Mouse (Mus musculus): ENCODE measurements around the gene Hes1. TPM values are rescaled to one million over a fixed set of nuclear protein-coding genes. Genes with fewer than 3 reads are reported as not detected.

Gene Hes1
- 56.8 and 57.3 TPM in 2 replicates for polyA plus RNA-seq (2014; fragmentation: Nextera tagmentation; extraction: Ambion mirVana)

DNA sequence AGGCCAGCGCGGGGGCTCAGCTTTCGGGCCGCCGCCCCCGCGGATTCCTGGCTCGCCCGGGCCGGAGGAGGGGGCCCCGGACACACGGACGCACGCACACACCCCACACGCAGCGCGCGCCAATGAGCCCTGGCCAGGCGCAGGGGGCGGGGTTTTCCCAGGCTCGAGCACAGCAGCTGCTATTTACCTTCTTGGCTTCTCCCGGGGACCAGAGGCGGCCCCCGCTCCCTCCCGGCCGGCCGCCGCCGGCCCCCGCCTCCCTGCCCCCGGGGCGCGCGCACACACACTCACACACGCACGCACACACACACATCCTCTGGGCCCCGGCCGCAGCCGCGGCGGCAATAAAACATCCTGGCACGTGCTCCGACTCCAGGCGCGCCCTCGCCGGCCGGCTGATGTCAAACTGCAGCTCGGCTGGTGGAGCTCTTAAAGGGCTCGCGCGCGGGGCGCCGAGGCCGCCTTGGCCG is at the start of gene Hes1:
Gene Hes1, plus strand, starts transcription at position 401 of the 470 bp plus-strand sequence.
- Histone ChIP-seq H3K27me3 (ENCODE audit: control insufficient read depth, insufficient read depth, low read length) (peaks cover 32% of the 10 kb centered on the region), H3K4me2 (ENCODE audit: low read depth) (peak within 1 kb of the TSS; percentile 80), H3K36me3 (ENCODE audit: control insufficient read depth, insufficient read depth, low read length) (no peaks in the 10 kb centered on the region), H3K27ac (ENCODE audit: low read depth, low read length) (peak within 1 kb of the TSS; percentile 85), H3K4me3 (ENCODE audit: low read depth, low read length) (peak within 1 kb of the TSS; percentile 76), H3K4me1 (ENCODE audit: control insufficient read depth, insufficient read depth, low read length) (peaks cover 25% of the 10 kb centered on the region), H3K9me3 (ENCODE audit: control insufficient read depth, low read length) (no peaks in the 10 kb centered on the region), H3K9ac (ENCODE audit: low read length) (peak within 1 kb of the TSS; percentile 88)
- under 1% methylated on average over 40 of the region's 57 CpGs for WGBS
- DNase-seq (ENCODE audit: low spot score) (peak; percentile 96), ATAC-seq (ENCODE audit: insufficient read depth, low FRiP score, low TSS enrichment) (peak; percentile 76)

DNA sequence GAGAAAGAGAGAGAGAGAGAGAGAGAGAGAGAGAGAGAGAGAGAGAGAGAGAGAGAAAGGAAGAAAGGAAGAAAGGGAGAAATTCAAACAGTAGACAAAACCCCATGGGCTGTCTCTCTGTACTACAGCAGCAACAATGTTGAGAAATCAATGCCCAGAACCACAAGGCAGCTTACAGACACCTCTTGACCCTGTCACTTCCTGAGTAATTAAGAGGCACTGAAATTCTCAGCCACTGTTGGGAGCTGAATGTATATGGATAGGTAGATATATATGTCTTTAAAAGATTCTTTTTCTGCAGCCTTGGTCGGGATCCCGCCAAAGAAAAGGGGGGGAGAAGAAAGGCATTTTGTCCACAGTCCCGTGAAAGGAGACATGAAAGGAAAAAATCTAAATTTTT is 48.1 kb upstream of the Hes1 start:
- DNase-seq (ENCODE audit: low spot score), result no peak
- Histone ChIP-seq H3K4me3 (ENCODE audit: low read depth, low read length) (no peak overlapping the region), H3K27ac (ENCODE audit: low read depth, low read length) (no peak overlapping the region), H3K4me1 (ENCODE audit: control insufficient read depth, insufficient read depth, low read length) (peaks cover 19% of the 10 kb centered on the region; the same call in 1 of the 2 replicates), H3K4me2 (ENCODE audit: low read depth) (no peak overlapping the region), H3K9ac (ENCODE audit: low read length) (no peak overlapping the region), H3K36me3 (ENCODE audit: control insufficient read depth, insufficient read depth, low read length) (no peaks in the 10 kb centered on the region), H3K9me3 (ENCODE audit: control insufficient read depth, low read length) (no peaks in the 10 kb centered on the region), H3K27me3 (ENCODE audit: control insufficient read depth, insufficient read depth, low read length) (0 out of 2 replicates have a peak, but pooled peaks cover 5% of the 10 kb centered on the region)
- 27% methylated on average over 3 of the region's 3 CpGs for WGBS
- ATAC-seq (ENCODE audit: insufficient read depth, low FRiP score, low TSS enrichment), result no peak

DNA sequence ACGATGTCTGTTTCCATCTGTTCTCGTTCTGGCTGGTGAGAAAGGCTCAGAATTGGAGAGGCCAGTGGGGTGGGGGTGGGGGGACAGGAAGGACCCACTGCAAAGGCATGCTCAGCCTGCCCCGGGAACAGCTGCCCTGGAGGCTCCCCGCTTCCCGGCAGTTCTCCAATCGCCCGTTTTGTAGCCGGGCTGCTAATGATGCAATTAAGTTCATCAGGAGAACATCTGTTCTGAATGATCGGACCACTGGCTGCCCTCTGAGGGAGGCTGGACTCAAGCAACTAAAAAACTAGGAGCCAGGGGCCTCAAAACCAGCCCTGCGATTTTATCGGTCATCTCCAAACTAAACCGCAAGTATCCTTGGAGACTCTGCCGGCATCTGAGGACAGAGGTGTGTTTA is 44.1 kb upstream of the Hes1 start:
- no peaks in the 10 kb centered on the region for H3K9me3 ChIP-seq (ENCODE audit: control insufficient read depth, low read length)
- H3K27ac ChIP-seq (ENCODE audit: low read depth, low read length), result no peak overlapping the region
- no peaks in the 10 kb centered on the region for H3K36me3 ChIP-seq (ENCODE audit: control insufficient read depth, insufficient read depth, low read length)
- no peak overlapping the region for H3K4me3 ChIP-seq (ENCODE audit: low read depth, low read length)
- WGBS, result 4% methylated on average over 13 of the region's 13 CpGs
- no peak overlapping the region for H3K9ac ChIP-seq (ENCODE audit: low read length)
- DNase-seq (ENCODE audit: low spot score) (no peak), ATAC-seq (ENCODE audit: insufficient read depth, low FRiP score, low TSS enrichment) (peak; percentile 60; the same call in 1 of the 2 replicates)
- H3K27me3 ChIP-seq (ENCODE audit: control insufficient read depth, insufficient read depth, low read length), result 0 out of 2 replicates have a peak, but pooled peaks cover 7% of the 10 kb centered on the region
- peaks cover 19% of the 10 kb centered on the region; the same call in 1 of the 2 replicates for H3K4me1 ChIP-seq (ENCODE audit: control insufficient read depth, insufficient read depth, low read length)
- peak overlapping the region; percentile 7; the same call in 1 of the 2 replicates for H3K4me2 ChIP-seq (ENCODE audit: low read depth)

DNA sequence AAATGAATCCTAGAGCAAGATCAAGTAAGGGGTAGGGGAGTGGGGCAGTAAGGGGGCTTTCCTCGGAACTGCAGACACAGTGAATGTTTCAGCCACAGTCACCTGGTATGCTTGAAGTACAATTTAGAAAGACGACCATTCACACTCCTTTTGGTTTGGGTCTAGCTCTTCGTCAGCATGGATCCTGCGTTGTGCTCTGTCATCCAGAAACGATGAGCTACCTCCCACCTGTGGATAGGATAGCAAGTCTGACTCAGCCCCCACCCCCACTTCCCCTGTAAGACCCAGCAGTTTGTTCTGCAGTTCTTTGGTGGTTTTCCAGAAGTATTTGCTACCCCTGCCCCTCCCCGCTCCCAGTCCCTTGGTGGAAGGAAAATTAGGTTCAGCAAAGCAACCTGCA is 41.8 kb upstream of the Hes1 start:
- no peak overlapping the region for H3K9ac ChIP-seq (ENCODE audit: low read length)
- no peak for ATAC-seq (ENCODE audit: insufficient read depth, low FRiP score, low TSS enrichment)
- 0 out of 2 replicates have a peak, but pooled peaks cover 7% of the 10 kb centered on the region for H3K27me3 ChIP-seq (ENCODE audit: control insufficient read depth, insufficient read depth, low read length)
- H3K9me3 ChIP-seq (ENCODE audit: control insufficient read depth, low read length), result no peaks in the 10 kb centered on the region
- H3K36me3 ChIP-seq (ENCODE audit: control insufficient read depth, insufficient read depth, low read length), result no peaks in the 10 kb centered on the region
- DNase-seq (ENCODE audit: low spot score), result no peak
- no peak overlapping the region for H3K4me2 ChIP-seq (ENCODE audit: low read depth)
- H3K4me1 ChIP-seq (ENCODE audit: control insufficient read depth, insufficient read depth, low read length), result peaks cover 11% of the 10 kb centered on the region; the same call in 1 of the 2 replicates
- no peak overlapping the region for H3K4me3 ChIP-seq (ENCODE audit: low read depth, low read length)
- WGBS, result 57% methylated on average over 6 of the region's 6 CpGs
- no peak overlapping the region for H3K27ac ChIP-seq (ENCODE audit: low read depth, low read length)

DNA sequence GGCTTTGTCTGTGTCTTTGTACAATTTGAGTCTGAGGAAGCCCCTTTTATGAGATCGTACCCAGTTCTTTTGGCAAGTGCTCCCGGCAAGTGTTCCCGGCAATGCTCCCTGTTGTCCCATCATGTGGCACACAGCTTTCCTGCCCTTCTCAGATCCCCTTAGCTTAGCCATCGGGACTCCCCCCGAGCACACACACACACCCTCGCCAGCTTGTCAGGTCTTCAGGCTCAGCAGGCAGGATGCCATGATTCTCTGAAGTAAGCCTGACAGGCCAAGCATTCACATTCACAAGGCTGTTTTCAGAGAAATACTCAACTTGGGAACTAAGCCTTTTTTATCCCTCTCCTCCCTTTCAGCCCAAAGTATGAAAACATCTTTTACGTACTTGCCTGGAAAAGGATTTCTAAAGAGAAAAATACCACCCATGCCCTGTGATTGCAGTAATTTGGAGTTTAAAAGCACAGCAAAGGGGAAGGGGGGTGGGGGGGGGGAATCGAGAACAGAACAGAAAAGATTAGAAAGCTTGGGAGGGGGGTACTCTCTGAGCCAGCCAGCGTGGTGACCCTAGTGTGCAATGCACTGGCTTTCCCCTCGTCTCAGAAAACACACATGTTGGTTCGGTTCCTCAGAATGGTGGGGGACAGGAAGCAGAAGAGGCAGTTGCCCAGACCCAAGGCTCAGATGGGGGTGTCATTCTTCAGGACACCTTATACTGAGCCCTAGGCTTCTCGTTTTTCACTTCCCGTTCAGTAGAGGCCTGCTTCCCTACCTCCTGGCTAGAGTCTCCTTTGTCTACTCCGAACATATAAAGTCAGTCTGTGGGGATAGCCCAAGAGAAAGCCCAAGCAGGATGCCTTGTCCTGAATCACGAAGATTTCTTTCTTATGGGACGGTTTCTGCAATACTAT is 41.0 kb upstream of the Hes1 start:
- Histone ChIP-seq H3K4me1 (ENCODE audit: control insufficient read depth, insufficient read depth, low read length) (peaks cover 11% of the 10 kb centered on the region; the same call in 1 of the 2 replicates), H3K27ac (ENCODE audit: low read depth, low read length) (no peak overlapping the region), H3K4me2 (ENCODE audit: low read depth) (no peak overlapping the region), H3K9me3 (ENCODE audit: control insufficient read depth, low read length) (no peaks in the 10 kb centered on the region), H3K4me3 (ENCODE audit: low read depth, low read length) (no peak overlapping the region), H3K27me3 (ENCODE audit: control insufficient read depth, insufficient read depth, low read length) (0 out of 2 replicates have a peak, but pooled peaks cover 7% of the 10 kb centered on the region), H3K36me3 (ENCODE audit: control insufficient read depth, insufficient read depth, low read length) (no peaks in the 10 kb centered on the region), H3K9ac (ENCODE audit: low read length) (no peak overlapping the region)
- WGBS, result 71% methylated on average over 16 of the region's 16 CpGs
- DNase-seq (ENCODE audit: low spot score) (no peak), ATAC-seq (ENCODE audit: insufficient read depth, low FRiP score, low TSS enrichment) (no peak)

DNA sequence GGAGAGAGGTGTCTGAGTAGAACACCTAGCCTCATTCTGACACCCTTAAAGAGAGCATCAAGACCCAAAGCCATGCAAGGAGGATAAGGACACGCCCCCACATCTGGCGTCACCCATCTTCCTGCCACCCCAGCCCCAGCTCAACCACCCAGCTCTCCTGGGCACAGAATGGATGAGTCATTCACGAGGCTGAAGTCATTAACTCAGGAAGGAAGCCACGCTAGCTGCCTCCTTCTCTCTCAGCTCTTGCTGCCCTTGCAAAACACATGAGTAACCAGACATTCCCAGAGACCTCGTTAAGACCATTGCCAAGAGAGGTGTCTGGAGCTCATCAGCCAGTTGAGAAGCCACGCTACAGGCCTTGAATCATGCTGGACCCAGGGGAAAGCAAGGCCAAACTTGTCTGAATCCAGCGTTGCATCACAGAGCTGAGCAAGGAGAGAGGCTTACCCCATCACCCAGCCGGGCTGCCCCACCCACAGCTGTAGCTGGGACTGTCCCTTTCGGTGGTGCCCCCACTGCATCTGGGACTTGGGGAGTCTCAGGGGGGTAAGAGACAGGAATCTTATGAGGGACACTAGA is 39.4 kb upstream of the Hes1 start:
- no peak overlapping the region for H3K9ac ChIP-seq (ENCODE audit: low read length)
- H3K4me3 ChIP-seq (ENCODE audit: low read depth, low read length), result no peak overlapping the region
- no peak overlapping the region for H3K4me2 ChIP-seq (ENCODE audit: low read depth)
- no peaks in the 10 kb centered on the region for H3K9me3 ChIP-seq (ENCODE audit: control insufficient read depth, low read length)
- ATAC-seq (ENCODE audit: insufficient read depth, low FRiP score, low TSS enrichment), result no peak
- no peaks in the 10 kb centered on the region for H3K36me3 ChIP-seq (ENCODE audit: control insufficient read depth, insufficient read depth, low read length)
- no peak for DNase-seq (ENCODE audit: low spot score)
- WGBS, result 78% methylated on average over 9 of the region's 9 CpGs
- peaks cover 10% of the 10 kb centered on the region for H3K4me1 ChIP-seq (ENCODE audit: control insufficient read depth, insufficient read depth, low read length)
- no peak overlapping the region for H3K27ac ChIP-seq (ENCODE audit: low read depth, low read length)
- H3K27me3 ChIP-seq (ENCODE audit: control insufficient read depth, insufficient read depth, low read length), result 0 out of 2 replicates have a peak, but pooled peaks cover 4% of the 10 kb centered on the region

DNA sequence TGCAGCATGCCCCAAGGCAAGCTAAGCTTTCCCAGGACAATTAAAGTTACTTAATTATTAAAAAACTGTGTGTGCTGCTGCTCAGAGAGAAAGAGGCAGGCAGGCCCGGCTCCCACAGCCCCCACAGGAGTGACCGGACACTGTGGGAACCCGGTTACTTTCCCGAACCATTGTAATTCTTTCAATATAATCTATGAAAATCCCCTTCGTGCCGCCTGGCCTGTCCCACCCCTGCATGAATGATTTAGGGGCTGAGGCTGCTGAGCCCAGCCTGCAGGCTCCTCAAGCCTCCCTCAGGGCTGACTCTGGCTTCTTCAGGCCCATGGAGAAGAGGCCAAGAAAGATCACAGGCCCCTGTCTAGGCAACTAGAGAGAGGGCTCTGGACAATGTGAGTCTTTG is 36.0 kb upstream of the Hes1 start:
- Histone ChIP-seq H3K9ac (ENCODE audit: low read length) (no peak overlapping the region), H3K27me3 (ENCODE audit: control insufficient read depth, insufficient read depth, low read length) (0 out of 2 replicates have a peak, but pooled peaks cover 2% of the 10 kb centered on the region), H3K4me1 (ENCODE audit: control insufficient read depth, insufficient read depth, low read length) (peaks cover 4% of the 10 kb centered on the region), H3K4me2 (ENCODE audit: low read depth) (no peak overlapping the region), H3K36me3 (ENCODE audit: control insufficient read depth, insufficient read depth, low read length) (no peaks in the 10 kb centered on the region), H3K9me3 (ENCODE audit: control insufficient read depth, low read length) (no peaks in the 10 kb centered on the region), H3K27ac (ENCODE audit: low read depth, low read length) (no peak overlapping the region), H3K4me3 (ENCODE audit: low read depth, low read length) (no peak overlapping the region)
- ATAC-seq (ENCODE audit: insufficient read depth, low FRiP score, low TSS enrichment) (no peak), DNase-seq (ENCODE audit: low spot score) (no peak)
- 44% methylated on average over 6 of the region's 6 CpGs for WGBS

DNA sequence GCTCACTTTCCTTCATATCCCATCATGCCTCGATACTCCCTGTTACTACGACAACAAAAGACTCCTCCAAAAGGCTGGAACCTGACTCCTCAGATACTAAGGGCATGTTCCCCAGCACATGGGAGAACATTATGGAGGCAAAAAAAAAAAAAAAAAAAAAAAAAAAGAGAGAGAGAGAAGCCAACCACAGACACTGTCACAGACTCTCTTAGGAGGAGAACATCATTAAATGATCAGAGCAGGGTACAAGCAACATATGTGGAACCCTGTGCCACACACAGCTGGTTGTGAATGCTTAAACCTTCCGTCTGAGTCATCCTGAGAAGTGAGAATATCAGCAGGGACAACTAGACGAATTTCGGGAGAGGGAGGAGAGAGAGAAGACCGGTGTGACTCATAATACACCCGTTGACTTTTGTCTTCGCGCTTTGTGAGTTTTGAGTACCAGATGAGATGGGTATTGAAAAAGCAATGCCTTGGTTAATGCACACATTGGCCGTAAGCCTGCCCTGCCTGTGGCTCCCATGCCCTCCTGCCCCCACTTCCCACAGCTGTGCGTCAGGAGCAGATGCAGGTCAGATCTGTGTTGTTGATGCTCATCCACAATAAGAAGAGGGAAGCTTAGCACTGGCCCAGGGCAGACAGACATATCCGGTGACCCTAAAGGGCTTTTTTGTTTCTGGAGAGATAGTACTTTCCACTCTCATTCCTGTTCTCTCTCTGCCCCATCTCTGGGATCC is 34.8 kb upstream of the Hes1 start:
- Histone ChIP-seq H3K9ac (ENCODE audit: low read length) (no peak overlapping the region), H3K27ac (ENCODE audit: low read depth, low read length) (no peak overlapping the region), H3K27me3 (ENCODE audit: control insufficient read depth, insufficient read depth, low read length) (peaks cover 3% of the 10 kb centered on the region; the same call in 1 of the 2 replicates), H3K36me3 (ENCODE audit: control insufficient read depth, insufficient read depth, low read length) (no peaks in the 10 kb centered on the region), H3K9me3 (ENCODE audit: control insufficient read depth, low read length) (no peaks in the 10 kb centered on the region), H3K4me3 (ENCODE audit: low read depth, low read length) (no peak overlapping the region), H3K4me2 (ENCODE audit: low read depth) (no peak overlapping the region), H3K4me1 (ENCODE audit: control insufficient read depth, insufficient read depth, low read length) (peaks cover 4% of the 10 kb centered on the region)
- ATAC-seq (ENCODE audit: insufficient read depth, low FRiP score, low TSS enrichment) (no peak), DNase-seq (ENCODE audit: low spot score) (no peak)
- 70% methylated on average over 12 of the region's 12 CpGs for WGBS
